Mouse (Mus musculus) c-Kit-positive CD71-positive TER-119-positive erythroid progenitor cells, embryonic 14.5 days (primary cell): Measurements from ENCODE around the gene Cyp39a1.

Source experiments
- DNase-seq: peaks from one replicate; pipeline ENCODE4 v3.0.0-alpha.2; 2013; ENCODE audit warnings: low spot score

Cyp39a1 gene

GRCm38 (mm10) chr17:43684086-43684485, 16.9 kb downstream of the Cyp39a1 start:
- no peak for DNase-seq

GRCm38 (mm10) chr17:43684638-43685037, 17.4 kb downstream of the Cyp39a1 start:
- DNase-seq, result no peak

DNA sequence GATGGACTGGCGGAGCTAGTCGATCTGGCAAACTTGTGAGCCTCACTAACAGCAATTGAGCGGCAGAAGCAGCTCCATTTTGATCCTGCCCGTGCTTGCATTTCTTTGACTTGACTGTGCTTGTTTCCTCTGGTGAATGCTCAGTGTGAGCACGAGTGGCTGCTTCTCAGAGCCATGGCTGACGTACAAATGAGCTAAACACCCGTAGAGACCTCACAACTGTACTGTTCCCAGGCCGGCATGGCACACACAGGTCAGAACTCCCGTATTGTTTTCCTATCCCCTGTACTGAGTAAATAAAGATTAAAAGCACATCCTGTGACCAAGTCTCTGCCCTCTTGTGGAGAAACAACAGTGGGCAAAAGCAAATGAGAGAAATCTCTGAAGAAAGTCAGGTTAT, 22.4 kb downstream of the Cyp39a1 start:
- no peak for DNase-seq

DNA sequence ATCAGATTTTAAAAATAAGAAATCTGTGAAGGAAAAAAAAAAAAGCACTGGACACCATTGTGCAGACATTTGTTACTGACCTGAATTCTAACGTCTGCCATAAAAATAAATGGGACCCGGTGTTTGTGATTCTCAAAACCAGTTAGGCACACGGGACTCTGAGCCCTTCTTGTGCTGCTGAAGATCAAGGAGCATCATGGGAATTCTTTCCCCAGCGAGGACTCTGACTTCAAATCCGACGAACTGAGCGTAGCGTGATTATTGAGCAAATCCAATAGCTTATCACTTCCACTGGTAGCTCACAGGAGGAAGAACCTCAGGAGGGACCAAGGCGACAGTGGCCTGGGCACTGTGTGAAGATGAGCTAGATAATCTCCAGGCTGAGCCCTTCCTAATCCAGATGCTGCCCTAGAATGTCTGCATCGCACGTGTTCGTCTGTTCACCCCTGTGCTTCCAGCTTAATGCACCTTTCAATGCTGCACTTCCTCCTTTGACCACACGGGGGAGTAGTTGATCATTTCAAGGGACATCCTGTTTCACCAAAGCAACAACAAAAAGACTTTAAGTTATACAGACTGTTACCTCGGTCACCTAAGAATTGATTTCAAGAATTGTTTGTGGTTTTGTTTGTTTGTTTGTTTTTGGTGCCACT, 31.9 kb downstream of the Cyp39a1 start:
- DNase-seq, result peak; percentile 53

- peak; percentile 12 for DNase-seq
These were observed 33.8 kb downstream of the Cyp39a1 start for GRCm38 (mm10) chr17:43701060-43701459.

DNA sequence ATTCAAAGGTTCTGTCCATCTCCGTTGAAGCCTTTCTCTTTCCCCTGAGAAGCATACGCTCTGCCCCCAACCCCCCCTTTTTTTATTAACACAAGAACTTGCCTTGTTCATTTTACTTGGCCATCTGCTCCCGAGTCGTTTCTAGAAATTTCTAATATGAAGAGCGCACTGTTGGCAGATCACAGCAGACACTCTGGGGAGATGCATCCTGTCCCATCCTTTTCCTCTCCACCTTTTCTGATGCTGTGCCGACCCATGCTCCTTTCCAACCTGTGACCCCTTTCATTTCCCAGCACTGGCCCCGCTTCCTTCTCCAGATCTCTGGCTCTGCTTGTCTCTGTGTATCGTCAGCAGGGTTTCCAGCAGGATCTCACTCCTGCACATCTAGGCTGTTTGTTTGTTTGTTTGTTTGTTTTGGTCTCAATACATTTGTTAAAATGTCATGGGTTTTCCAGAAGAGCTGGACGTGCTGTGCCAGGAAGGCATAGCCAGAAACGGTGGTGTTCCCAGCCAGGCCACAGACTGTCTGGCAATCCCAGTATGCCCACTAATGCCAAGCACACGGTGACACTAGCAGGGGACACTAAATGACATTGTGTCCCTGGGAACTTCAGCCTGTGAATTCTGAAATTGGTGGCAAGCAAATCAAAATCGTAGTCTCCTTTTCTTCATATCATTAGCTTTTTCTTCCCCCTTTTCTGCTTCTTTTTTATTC, 37.1 kb downstream of the Cyp39a1 start:
- DNase-seq, result no peak

DNA sequence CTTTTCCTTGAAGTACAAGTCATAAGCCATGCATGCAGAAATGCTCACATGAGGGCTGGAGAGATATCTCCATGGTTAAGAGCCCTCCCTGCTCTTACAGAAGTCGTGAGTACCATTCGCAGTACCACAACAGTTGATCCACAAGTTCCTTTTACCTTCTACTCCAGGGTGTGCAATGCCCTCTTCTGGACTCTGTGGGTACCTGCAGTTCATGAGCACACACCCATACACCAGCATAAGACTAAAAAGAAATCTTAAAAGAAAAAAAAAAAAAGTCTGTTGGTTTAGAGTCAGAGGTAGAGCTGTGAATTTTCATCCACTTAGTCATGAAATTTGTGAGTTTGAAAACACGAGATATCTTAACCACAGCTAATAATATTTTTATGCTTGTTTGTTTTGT, 39.5 kb downstream of the Cyp39a1 start:
- no peak for DNase-seq

DNA sequence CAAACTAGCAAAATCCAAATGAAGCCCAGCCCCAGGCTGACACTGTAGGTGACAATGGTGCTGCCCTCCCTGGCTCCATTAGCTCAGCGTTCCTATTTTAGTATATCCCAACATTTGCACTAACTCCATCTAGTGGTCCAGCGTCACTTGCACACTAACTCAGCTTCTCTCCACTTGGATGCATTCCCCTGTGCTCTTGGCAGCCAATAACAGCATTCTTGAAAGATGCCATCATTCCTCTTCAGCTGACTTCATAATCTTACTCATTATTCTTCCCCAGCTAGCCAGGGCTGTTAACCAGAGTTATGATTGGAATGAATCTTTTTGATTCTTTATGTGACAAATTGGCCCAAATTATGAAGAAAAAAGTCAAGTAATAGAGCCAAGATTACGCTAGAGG, 40.0 kb downstream of the Cyp39a1 start:
- DNase-seq, result no peak

DNA sequence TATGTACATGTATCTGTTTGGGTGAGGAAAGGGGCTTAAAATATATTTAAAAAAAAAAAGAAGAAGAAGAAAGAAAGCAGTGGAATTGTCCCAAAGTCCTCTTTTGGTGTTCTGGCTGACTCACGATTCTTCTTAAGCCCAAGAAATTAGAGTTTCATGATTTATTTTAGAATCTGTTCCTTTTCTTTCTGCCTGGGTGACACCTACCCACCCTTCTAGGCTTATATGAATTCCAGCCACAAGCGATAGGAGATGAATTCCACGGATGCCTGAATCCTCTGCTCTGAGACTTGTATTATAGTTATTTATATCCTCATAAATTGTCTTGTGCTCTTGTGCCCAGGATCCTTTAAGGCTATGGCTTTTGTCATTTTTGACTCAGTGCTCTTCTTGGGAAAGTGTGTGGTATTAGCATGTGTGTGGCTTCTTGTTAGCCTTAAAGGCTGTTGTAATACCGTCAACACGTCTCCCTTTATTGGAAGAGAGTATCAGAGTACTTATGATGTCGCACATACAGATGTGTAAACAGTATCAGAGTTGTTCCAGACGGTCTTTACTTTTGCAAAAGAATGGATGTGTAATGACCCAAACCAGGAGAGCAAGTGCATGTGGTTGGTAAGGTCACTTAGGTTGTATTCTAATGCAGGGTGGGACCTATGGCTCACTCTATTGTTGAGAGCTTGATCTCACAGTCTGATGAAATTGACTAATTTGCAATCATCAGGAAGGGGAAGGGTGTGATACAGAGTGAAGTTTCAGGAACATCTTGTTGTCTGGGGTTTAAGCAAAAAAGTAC, 44.5 kb downstream of the Cyp39a1 start:
- DNase-seq, result no peak

- no peak for DNase-seq
These were observed 47.0 kb downstream of the Cyp39a1 start for GRCm38 (mm10) chr17:43714191-43714590.

DNA sequence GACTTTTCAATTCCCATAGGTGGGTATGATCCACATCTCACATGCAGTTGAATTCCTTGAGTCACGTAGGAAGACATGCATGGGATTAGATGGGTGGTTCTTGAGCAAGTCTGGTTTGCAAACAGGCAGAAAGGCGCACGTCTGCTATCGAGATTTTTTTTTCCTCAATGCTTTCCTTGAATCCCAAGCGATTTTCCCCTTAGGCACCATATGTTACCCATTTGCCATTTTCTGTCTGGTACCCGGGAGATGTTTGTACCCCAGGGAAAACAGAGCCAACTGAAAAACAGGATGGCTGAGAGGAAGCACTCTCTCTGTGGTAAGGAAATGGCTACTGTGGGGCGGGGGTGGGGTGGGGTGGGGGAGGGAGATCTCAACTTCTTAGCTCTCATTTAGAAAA, 49.4 kb downstream of the Cyp39a1 start:
- DNase-seq, result no peak

GRCm38 (mm10) chr17:43719401-43719800, 52.2 kb downstream of the Cyp39a1 start:
- no peak for DNase-seq

DNA sequence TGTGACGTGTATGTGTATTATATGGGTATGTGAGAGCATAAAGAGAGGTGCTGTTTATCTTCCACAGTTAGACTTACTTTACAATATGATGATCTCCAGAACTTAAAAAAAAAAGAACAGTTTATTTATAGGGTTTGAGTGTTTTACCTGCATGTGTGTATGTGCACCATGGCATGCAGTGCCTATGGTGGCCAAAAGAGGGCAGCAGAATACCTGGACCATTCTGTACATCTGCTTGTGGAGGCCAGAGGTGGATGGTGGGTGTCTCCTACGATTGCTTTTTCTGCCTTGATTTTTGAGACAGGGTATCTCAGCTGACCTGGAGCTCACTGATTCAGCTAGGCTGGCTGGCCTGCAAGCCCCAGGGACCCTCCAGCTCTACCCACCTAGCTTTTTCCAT, 57.3 kb downstream of the Cyp39a1 start:
- DNase-seq, result no peak

GRCm38 (mm10) chr17:43731327-43731726, 64.1 kb downstream of the Cyp39a1 start:
- DNase-seq, result no peak

- no peak for DNase-seq
These were observed 64.8 kb downstream of the Cyp39a1 start for GRCm38 (mm10) chr17:43731976-43732375.

DNA sequence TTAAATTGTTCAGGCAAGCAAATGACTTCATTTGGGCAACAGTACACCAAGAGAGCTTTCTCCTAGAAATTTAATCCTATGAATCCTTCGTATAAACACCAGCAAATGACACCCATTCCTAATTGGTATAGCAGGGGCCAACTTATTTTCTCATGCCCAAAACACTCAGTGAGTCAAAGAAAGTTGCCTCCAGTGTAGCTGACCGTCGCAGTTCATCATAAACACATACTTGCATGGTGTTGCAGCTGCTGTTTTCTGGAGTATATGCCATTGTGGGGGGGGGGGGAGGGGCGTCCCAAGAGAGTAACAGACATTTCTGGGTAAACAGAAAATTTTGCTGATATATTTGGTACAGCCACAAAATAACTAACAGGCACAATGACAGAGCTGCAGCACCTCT, 67.0 kb downstream of the Cyp39a1 start:
- DNase-seq, result no peak

GRCm38 (mm10) chr17:43743933-43744332, 76.7 kb downstream of the Cyp39a1 start:
- no peak for DNase-seq

DNA sequence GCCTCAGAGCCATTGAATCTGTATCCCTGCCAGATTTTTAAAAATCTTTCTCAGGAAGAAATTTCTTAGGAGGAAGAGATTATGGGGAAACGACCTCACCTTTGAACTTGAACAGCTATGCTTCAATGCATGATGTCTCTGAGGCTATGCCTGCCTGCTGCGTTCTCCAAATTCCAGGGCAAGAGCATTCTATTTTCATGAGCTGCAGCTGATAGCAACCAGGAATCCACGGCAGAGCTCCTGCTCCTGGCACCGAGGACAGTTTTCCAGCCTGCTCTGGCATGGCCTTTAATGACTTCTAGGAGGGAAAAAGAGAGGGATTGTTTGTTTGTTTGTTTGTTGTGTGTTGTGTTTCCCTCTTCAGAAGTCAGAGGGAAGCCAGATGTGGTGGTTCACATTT, 77.2 kb downstream of the Cyp39a1 start:
- DNase-seq, result no peak

- no peak for DNase-seq
These were observed 83.9 kb downstream of the Cyp39a1 start for GRCm38 (mm10) chr17:43751146-43751545.

DNA sequence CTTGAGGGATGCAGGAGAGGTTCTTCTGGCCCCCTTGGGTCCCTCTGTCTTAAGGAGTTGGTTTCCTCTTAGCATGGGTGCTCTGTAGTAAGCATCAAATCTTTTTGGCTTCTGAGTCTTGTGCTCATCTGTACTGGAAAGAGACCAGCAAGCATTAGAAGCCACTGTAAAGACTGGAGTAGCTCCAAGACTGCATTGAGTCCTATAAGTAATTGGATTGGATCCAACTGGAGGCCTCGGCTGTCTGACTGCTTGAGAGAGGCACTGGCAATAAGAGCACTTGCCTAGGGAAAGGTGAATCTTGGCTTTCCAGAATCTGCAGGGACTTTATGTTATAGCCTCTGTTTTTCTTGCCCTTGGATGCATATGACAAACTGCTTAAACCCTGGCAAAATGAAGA, 85.6 kb downstream of the Cyp39a1 start:
- DNase-seq, result no peak

GRCm38 (mm10) chr17:43754687-43755086, 87.5 kb downstream of the Cyp39a1 start:
- DNase-seq, result no peak

GRCm38 (mm10) chr17:43758607-43759259, 91.5 kb downstream of the Cyp39a1 start:
- DNase-seq, result no peak

GRCm38 (mm10) chr17:43784531-43784930, 117.3 kb downstream of the Cyp39a1 start:
- DNase-seq, result no peak
